Mouse (Mus musculus) A20 (cell line): ENCODE data around the gene Rbm6.
A peak's percentile ranks its signal among the peaks of the same experiment; 100 is the strongest.

Experiments used
- DNase-seq: peaks from one replicate; pipeline ENCODE4 v3.0.0-alpha.2; 2011; ENCODE audit warnings: low read depth, low spot score

Gene Rbm6

GRCm38 (mm10) chr9:107880411-107880810 is 7.4 kb upstream of the Rbm6 start:
- no peak for DNase-seq

- peak; percentile 96 for DNase-seq
Measured at GRCm38 (mm10) chr9:107872350-107873098, 513 bp downstream of the Rbm6 start.

- DNase-seq: no peak
Measured at GRCm38 (mm10) chr9:107866081-107866480, 7.0 kb downstream of the Rbm6 start.

GRCm38 (mm10) chr9:107864493-107864892 is 8.5 kb downstream of the Rbm6 start:
- DNase-seq: no peak

- no peak for DNase-seq
Measured at GRCm38 (mm10) chr9:107858343-107858742, 14.7 kb downstream of the Rbm6 start.

GRCm38 (mm10) chr9:107848922-107849321 is 24.1 kb downstream of the Rbm6 start:
- no peak for DNase-seq

- no peak for DNase-seq
Measured at GRCm38 (mm10) chr9:107842709-107843108, 30.3 kb downstream of the Rbm6 start.

GRCm38 (mm10) chr9:107838869-107839268 is 34.2 kb downstream of the Rbm6 start:
- DNase-seq: no peak

GRCm38 (mm10) chr9:107833826-107834225 is 39.2 kb downstream of the Rbm6 start:
- DNase-seq: no peak

GRCm38 (mm10) chr9:107831765-107832164 is 41.3 kb downstream of the Rbm6 start:
- DNase-seq: no peak

- no peak for DNase-seq
Measured at GRCm38 (mm10) chr9:107812132-107812531, 60.9 kb downstream of the Rbm6 start.

GRCm38 (mm10) chr9:107810985-107811384 is 62.1 kb downstream of the Rbm6 start:
- no peak for DNase-seq

- DNase-seq: no peak
Measured at GRCm38 (mm10) chr9:107791714-107792113, 81.3 kb downstream of the Rbm6 start.

GRCm38 (mm10) chr9:107782536-107783203 is 90.4 kb downstream of the Rbm6 start:
- no peak for DNase-seq

- DNase-seq: no peak
Measured at GRCm38 (mm10) chr9:107776809-107777208, 96.2 kb downstream of the Rbm6 start.

GRCm38 (mm10) chr9:107774411-107774810 is 98.6 kb downstream of the Rbm6 start:
- no peak for DNase-seq

GRCm38 (mm10) chr9:107771782-107772181 is 101.3 kb downstream of the Rbm6 start:
- no peak for DNase-seq

GRCm38 (mm10) chr9:107770374-107771290 is 102.4 kb downstream of the Rbm6 start, which contains the start of gene Rbm5:
Gene Rbm5 (minus strand): TSS chr9:107770996.
- DNase-seq: peak; percentile 96

- DNase-seq: no peak
Measured at GRCm38 (mm10) chr9:107770037-107770373, 103.0 kb downstream of the Rbm6 start.

- DNase-seq: peak; percentile 54
Measured at GRCm38 (mm10) chr9:107769445-107770000, 103.5 kb downstream of the Rbm6 start.

GRCm38 (mm10) chr9:107768851-107769250 is 104.2 kb downstream of the Rbm6 start:
- DNase-seq: no peak

- no peak for DNase-seq
Measured at GRCm38 (mm10) chr9:107759593-107759992, 113.4 kb downstream of the Rbm6 start.
